12 mouse cellular contexts compared by ENCODE assay signal in genomic region chr11:59364417-59364816, GRCm38 (mm10). TPM values are rescaled to one million over a fixed set of nuclear protein-coding genes. Genes with fewer than 3 reads are reported as not detected.
DNase-seq lines count a peak whose midpoint lies in the region; ATAC-seq and TF ChIP-seq lines count a peak whose summit lies in the region.
"Had no signal": no experiment of that assay in that cellular context is flagged by ENCODE, and none has a peak within 500 bp of the region (broad histone marks: within the 10 kb centered on the region; RNA-seq: fewer than 3 reads in every experiment).

No protein-coding gene starts in this region.

- 50% methylated on average over 3 of the region's 3 CpGs for WGBS in heart, embryonic 11.5 days (ENCODE audit: insufficient replicate concordance)
- WGBS in lung, postnatal 0 days: 19% methylated on average over 3 of the region's 3 CpGs
- WGBS in intestine, embryonic 14.5 days: 26% methylated on average over 3 of the region's 3 CpGs

- no peak overlapping the region for H3K27ac ChIP-seq in heart, embryonic 11.5 days (ENCODE audit: low read depth, low read length)
- no peak overlapping the region; the same call in 1 of the 2 replicates for H3K27ac ChIP-seq in lung, postnatal 0 days (ENCODE audit: low read length)
- H3K27ac ChIP-seq in intestine, embryonic 14.5 days (ENCODE audit: low read depth): peak overlapping the region; percentile 57
- H3K27ac ChIP-seq: liver, embryonic 13.5 days had no signal

- H3K36me3 ChIP-seq in heart, embryonic 11.5 days (ENCODE audit: control insufficient read depth, insufficient read depth, low read length): no peaks in the 10 kb centered on the region
- no peaks in the 10 kb centered on the region for H3K36me3 ChIP-seq in lung, postnatal 0 days (ENCODE audit: insufficient read depth, low read length)
- no peaks in the 10 kb centered on the region for H3K36me3 ChIP-seq in intestine, embryonic 14.5 days (ENCODE audit: control insufficient read depth, insufficient read depth, low read length)
- H3K36me3 ChIP-seq: liver, embryonic 13.5 days had no signal

- no peaks in the 10 kb centered on the region for H3K9me3 ChIP-seq in heart, embryonic 11.5 days (replicated peaks; ENCODE audit: control insufficient read depth, low read length)
- no peaks in the 10 kb centered on the region for H3K9me3 ChIP-seq in lung, postnatal 0 days (ENCODE audit: low read length)
- H3K9me3 ChIP-seq in intestine, embryonic 14.5 days (ENCODE audit: control insufficient read depth, low read length): no peaks in the 10 kb centered on the region
- H3K9me3 ChIP-seq: liver, embryonic 13.5 days had no signal

- TF ChIP-seq CTCF in lung, postnatal 0 days (IDR thresholded peaks at IDR 0.05): no peak

- intact Hi-C loops in heart, postnatal 10 days (cut with DNase I): no loop called here

- no peak overlapping the region for H3K9ac ChIP-seq in heart, embryonic 11.5 days (ENCODE audit: low read depth, low read length)
- H3K9ac ChIP-seq in lung, postnatal 0 days (replicated peaks; ENCODE audit: low read depth): no peak overlapping the region
- no peak overlapping the region for H3K9ac ChIP-seq in intestine, embryonic 14.5 days (ENCODE audit: low read length)
- H3K9ac ChIP-seq: liver, embryonic 13.5 days had no signal

- DNase-seq in heart, postnatal 10 days: peak; percentile 26 to 37
- DNase-seq in lung, postnatal 0 days (ENCODE audit: low spot score): peak; percentile 75
- no peak for DNase-seq in lung, postnatal 36 days
- peak; percentile 72 for DNase-seq in intestine, embryonic 14.5 days (ENCODE audit: low spot score)
- DNase-seq in lung, postnatal 10 days: peak; percentile 84
- no peak for DNase-seq in cerebellum, postnatal 36 days
- DNase-seq in left cerebral cortex, adult 11 months (ENCODE audit: low spot score): no peak
- DNase-seq: liver, embryonic 13.5 days had no signal

- no peak for TF ChIP-seq EP300 in lung, postnatal 0 days (IDR thresholded peaks at IDR 0.05)

- H3K27me3 ChIP-seq in heart, embryonic 11.5 days (ENCODE audit: control insufficient read depth, insufficient read depth, low read length): no peaks in the 10 kb centered on the region
- H3K27me3 ChIP-seq in lung, postnatal 0 days (replicated peaks; ENCODE audit: insufficient read depth, low read length): no peaks in the 10 kb centered on the region
- H3K27me3 ChIP-seq in intestine, embryonic 14.5 days (replicated peaks; ENCODE audit: control insufficient read depth, insufficient read depth, low read length): no peaks in the 10 kb centered on the region
- H3K27me3 ChIP-seq: liver, embryonic 13.5 days had no signal

- H3K4me2 ChIP-seq in heart, embryonic 11.5 days: no peak overlapping the region
- no peak overlapping the region for H3K4me2 ChIP-seq in lung, postnatal 0 days (replicated peaks; ENCODE audit: low read depth, low read length)
- no peak overlapping the region for H3K4me2 ChIP-seq in intestine, embryonic 14.5 days (ENCODE audit: low read length)
- H3K4me2 ChIP-seq: liver, embryonic 13.5 days had no signal

- no peak overlapping the region for H3K4me3 ChIP-seq in heart, embryonic 11.5 days (ENCODE audit: low read depth, low read length)
- no peak overlapping the region for H3K4me3 ChIP-seq in lung, postnatal 0 days (ENCODE audit: low read depth, low read length)
- no peak overlapping the region for H3K4me3 ChIP-seq in intestine, embryonic 14.5 days (ENCODE audit: low read depth, low read length)
- H3K4me3 ChIP-seq: liver, embryonic 13.5 days had no signal

- ATAC-seq in heart, embryonic 11.5 days (replicated peaks; ENCODE audit: insufficient number of reproducible peaks, low FRiP score, low TSS enrichment): no peak
- ATAC-seq in lung, postnatal 0 days: peak; percentile 82
- 0 out of 2 replicates have a peak, but pooled peaks have one; percentile 32 for ATAC-seq in intestine, embryonic 14.5 days (replicated peaks; ENCODE audit: low FRiP score, low TSS enrichment, low read depth)

- 0 out of 2 replicates have a peak, but pooled peaks cover 2% of the 10 kb centered on the region for H3K4me1 ChIP-seq in heart, embryonic 11.5 days (ENCODE audit: control insufficient read depth, insufficient read depth, low read length)
- H3K4me1 ChIP-seq in lung, postnatal 0 days (ENCODE audit: insufficient read depth, low read depth, low read length): no peaks in the 10 kb centered on the region
- peaks cover 14% of the 10 kb centered on the region for H3K4me1 ChIP-seq in intestine, embryonic 14.5 days (replicated peaks; ENCODE audit: control insufficient read depth, insufficient read depth, low read length)
- H3K4me1 ChIP-seq: liver, embryonic 13.5 days had no signal

RNA-seq across cellular contexts. Expression of gene Prss38, which starts 11.0 kb away (rescaled TPM):
- not detected for total RNA-seq in heart, postnatal 10 days (2021)
- polyA plus RNA-seq in heart, embryonic 11.5 days (2014; fragmentation: Nextera tagmentation; extraction: Ambion mirVana): not detected in 2 replicates
- not detected in 2 replicates for polyA plus RNA-seq in lung, postnatal 0 days (2015; fragmentation: Nextera tagmentation; extraction: Ambion mirVana)
- polyA plus RNA-seq in intestine, embryonic 14.5 days (2014; fragmentation: Nextera tagmentation; extraction: Ambion mirVana): not detected in 2 replicates
- total RNA-seq: adrenal gland, adult 18-20 months; midbrain, postnatal 0 days had no signal
- polyA plus RNA-seq: embryonic facial prominence, embryonic 11.5 days; liver, embryonic 13.5 days; midbrain, postnatal 0 days had no signal

RNA-seq across cellular contexts. Expression of gene Wnt9a, which starts 57.7 kb away (rescaled TPM):
- 1 to 10 TPM; 6.1 to 7.5 TPM for total RNA-seq in heart, postnatal 10 days (2021)
- 1.3 and 1.6 TPM in 2 replicates for polyA plus RNA-seq in heart, embryonic 11.5 days (2014; fragmentation: Nextera tagmentation; extraction: Ambion mirVana)
- polyA plus RNA-seq in lung, postnatal 0 days (2015; fragmentation: Nextera tagmentation; extraction: Ambion mirVana): 9.7 and 10.5 TPM in 2 replicates
- polyA plus RNA-seq in intestine, embryonic 14.5 days (2014; fragmentation: Nextera tagmentation; extraction: Ambion mirVana): 2.5 TPM in 2 replicates

Comparison
In these comparisons a context has a peak if more than half of its experiments do, and no peak if none do; other contexts are left out.
1. DNase-seq: peak in heart, postnatal 10 days (2 of 2), lung, postnatal 0 days (single experiment), intestine, embryonic 14.5 days (single experiment) and lung, postnatal 10 days (single experiment); none in lung, postnatal 36 days (single experiment), cerebellum, postnatal 36 days (0 of 2) and left cerebral cortex, adult 11 months (single experiment).